Mouse (Mus musculus) frontal cortex, postnatal 25 days (tissue): Measurements from ENCODE around the gene Notch3.
"Not testable (repeated sequence)": the region's sequence is repeated elsewhere in the genome, so short reads cannot be mapped to it uniquely, and the experiment has no call there.

Source experiments
- DNase-seq, 2 experiments: peaks; one replicate each; pipeline ENCODE4 v3.0.0; 2022; ENCODE audit warnings: low spot score in 2 of 2

The Notch3 gene

DNA sequence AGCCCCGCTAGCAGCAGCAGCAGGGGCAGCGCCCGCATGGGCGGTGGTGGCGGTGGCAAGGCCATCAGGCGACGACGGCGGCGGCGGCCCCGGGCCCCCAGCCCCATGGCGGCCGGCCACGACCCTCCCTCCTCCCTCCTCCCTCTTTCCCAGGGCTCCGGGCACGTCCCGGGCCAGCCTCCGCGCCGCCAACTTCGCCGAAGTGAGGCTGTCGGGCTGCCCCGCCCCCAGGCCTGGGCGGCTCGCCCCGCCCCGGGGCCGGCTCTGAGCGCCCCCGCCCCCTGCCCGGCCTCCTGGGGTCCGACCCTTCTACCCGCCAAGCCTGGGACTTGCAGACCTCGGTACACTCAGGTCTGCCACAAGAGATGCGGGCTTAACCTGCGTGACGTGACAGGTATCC lies at the start of gene Notch3:
TSS of gene Notch3 (minus strand) at position 166 of the 400 bp plus-strand sequence.
- DNase-seq: no peak

DNA sequence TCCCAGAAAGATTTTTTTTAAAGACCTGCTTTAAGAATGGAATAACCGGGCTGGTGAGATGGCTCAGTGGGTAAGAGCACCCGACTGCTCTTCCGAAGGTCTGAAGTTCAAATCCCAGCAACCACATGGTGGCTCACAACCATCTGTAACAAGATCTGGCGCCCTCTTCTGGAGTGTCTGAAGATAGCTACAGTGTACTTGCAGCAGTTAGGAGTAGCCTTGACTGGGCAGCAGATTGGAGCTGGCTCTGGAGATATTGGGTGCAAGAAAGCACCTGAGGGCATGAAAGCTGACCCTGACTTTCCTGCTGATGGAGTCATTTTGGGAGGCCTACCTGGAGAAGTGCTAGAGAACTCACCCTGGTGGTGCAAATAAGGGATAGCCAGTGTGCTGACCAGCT lies 48.9 kb upstream of the Notch3 start:
- DNase-seq: not testable (repeated sequence)

DNA sequence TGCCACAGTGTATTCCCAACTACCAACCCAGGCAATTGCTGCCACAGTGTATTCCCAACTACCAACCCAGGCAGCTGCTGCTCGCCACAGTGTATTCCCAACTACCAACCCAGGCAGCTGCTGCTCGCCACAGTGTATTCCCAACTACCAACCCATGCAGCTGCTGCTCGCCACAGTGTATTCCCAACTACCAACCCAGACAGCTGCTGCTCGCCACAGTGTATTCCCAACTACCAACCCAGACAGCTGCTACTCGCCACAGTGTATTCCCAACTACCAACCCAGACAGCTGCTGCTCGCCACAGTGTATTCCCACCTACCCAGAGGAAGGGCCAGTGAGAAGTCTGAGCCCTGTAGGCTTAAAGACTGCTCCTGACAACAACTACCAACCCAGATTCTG lies 44.9 kb upstream of the Notch3 start:
- DNase-seq: not testable (repeated sequence)

DNA sequence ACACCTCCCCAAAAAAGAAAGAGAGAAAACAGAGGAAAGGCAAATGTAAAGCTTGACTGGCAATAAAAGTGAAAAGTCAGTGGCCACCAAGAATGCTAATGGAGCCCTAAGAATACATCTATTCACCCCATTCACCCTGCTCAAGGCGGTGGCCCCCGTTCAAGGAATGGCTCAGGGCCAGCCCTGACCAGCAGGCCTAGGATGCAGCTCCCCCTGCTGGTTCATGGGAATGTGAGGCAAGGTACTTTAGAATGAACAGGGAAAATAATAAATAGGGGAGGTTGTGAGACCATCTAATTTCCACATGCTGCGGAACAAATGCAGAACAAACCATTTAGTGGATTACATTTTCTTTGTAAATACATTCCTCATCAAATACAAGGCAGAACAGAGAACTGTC lies 43.1 kb upstream of the Notch3 start:
- peak; percentile 41 to 59 for DNase-seq

DNA sequence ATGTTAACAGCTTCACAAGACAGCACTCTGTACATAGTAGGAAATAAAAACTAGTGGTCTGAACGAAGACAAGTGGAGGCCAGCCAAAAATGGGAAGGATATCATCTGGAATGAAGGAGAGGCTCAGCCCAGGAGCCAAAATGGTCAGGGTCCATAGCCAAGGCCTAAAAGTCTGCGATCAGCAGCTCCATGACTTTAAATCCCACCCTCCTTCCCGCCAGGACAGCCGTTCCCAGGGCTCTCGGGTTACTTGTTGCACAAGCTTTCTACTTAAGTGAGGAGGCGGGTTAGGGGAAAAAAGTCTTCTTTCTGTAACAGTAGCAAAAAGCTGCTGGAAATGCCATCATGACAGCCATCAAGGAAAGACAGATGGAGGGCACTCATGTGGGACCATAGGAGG lies 42.5 kb upstream of the Notch3 start:
- DNase-seq: no peak

DNA sequence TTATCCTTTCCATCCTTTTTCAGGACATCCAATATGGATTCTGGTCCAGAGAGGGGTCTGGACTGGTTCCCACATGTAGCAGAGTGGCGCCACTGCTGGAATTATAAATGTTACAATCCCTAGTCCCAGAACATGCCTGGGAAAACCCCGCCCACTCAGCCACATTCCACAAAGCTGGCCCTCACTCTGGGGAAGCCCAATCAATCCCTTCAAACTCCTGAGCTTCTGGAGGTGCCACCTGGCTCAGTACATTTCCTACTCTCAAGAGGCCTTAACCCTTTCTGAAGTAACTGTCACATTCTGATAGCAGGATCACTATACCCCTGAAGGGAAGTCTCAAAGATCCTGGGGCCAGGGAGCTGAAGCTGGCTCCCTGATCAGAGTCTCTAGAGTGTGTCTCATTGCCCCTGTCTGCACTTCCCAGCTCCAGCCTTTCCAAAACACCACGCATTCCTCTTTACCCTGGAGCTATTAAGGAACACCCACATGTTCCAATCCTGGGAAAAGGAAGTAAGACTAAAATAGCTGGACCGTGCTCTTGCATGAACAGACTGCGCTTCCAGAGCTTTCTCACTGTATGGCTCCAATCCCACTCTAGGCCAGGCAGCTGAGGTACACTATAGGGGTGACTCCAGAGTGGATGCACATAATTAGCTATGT lies 41.1 kb upstream of the Notch3 start:
- no peak for DNase-seq

DNA sequence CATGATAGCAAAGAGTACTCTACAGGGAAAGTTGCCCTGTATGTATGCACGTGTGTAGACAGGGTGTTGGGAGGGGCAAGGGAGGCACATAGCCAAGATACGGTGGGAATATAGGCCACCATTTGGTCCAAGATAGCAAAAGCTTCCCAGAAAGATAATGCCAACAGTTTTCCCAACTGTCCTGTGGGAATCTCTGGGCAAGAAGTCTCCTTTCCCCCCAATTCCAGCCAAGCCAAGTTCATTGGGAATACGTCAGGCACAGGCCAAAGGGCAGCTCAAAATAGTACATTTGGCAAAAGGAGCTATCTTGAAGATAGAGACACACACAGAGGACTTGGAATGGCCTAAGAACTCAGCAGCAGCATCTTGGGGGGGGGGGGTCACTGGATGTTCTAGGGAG lies 38.7 kb upstream of the Notch3 start:
- DNase-seq: no peak

DNA sequence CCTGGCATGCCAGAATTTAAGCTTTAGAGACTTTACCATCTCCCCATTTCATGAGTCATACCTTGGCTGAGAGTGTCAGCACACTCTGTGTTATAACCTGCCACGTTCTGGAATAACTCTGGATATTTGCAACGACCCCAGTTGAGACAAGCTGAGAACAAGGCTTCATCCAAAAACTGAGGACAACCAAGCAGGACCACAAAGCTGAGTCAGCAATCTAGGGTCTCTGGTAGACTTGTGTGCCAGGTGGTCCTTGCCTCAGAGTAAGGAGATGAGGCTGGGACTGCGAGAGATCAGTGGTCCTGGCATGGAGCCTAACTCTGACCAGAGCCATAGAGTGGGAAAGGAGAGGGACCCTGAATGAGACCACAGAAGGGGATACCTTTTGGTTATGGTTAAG lies 36.3 kb upstream of the Notch3 start:
- DNase-seq: no peak

DNA sequence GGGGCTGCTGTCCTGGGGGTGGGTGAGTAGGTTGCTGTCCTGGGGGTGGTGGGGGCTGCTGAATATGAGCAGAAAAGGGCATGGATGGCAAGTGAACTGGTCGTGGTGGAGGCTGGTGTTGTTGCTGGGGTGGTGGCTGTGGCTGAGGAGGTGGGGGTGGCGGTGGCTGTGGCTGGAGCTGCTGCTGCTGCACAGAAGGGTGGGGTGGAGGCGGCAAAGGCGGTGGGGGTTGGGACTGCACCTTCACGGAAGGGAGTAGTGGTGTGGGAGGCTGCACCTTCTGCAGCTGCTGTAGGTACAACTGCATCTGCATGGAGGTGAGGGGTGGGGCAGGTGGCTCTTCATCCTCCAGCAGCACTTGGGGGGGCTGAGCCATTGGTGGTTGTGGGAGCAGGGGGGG lies 34.4 kb upstream of the Notch3 start:
- DNase-seq: no peak

DNA sequence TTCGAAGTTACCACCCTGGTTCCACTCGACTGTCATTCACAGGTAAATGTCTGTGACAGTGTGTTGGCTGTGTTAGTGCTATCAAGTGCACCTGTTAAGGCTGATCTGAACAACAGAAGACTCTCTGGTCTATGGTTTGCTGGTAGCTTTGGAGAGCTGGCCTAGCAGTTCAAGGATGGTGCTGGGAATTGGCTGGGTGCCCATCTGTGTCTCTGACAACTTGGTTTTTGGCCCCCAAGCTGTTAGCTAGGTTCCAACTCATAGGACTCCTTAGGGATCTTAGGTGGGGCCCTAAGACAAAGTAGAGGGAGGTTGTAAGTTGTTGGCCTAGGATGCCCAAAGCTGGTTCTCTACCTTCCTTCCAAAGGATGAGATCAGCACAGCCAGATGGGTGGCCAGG lies 33.1 kb upstream of the Notch3 start:
- DNase-seq: no peak

DNA sequence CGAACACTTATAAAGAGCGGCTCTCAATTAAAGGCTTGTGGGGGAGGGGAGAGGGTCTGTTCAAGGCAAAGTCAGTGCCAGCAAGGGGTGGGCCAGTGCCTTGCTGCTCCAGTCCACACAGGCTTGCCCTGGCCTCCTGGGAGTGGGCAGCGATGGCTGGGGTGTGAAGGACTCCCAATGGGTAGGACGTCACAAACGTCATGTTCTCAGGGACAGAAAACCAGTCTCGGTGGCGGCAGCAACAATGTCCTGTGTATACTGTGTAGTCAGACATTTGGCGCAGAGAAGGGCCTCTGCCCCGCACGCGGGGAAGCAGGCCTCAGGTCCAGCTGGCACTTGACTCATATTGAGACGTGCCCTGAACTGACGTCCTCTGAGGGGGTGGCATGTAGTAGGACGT lies 30.5 kb upstream of the Notch3 start:
- DNase-seq: no peak

DNA sequence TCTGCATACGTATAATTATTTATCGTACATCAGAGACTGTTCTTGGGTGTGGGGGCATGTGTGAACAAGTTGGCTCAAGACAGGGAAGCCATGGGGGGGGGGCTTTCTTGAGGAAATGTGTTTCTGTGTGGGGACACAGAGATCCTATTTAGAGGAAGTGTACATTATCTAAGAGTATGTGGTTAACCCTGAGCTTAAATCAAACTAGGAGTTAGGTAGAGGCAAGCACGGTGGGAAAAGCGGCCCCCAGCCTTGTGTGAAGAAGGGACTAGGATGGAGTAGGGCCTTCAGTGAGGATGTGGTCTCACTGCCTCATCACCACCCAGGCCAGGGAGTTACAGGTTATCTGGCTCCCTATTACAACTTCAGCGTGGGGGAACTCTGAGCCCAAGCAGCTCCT lies 29.1 kb upstream of the Notch3 start:
- DNase-seq: no peak

DNA sequence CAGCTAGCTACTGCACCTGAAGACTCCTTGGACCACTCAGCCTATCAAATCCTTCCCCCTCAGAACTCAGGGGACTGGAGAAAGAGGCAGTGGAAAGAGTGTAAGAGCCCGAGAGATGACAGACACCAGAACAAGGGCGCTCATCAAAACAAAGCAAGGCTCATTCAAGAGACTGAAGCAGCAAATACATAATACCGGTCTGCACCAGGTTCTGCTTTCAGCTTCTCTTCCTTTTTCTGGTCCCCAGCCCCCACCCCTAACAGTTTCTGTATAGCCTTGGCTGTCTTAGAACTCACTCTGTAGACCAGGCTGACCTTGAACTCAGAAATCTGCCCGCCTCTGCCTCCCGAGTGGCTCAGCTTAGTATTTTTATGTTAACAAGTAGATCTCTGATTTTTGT lies 26.4 kb upstream of the Notch3 start:
- no peak for DNase-seq

DNA sequence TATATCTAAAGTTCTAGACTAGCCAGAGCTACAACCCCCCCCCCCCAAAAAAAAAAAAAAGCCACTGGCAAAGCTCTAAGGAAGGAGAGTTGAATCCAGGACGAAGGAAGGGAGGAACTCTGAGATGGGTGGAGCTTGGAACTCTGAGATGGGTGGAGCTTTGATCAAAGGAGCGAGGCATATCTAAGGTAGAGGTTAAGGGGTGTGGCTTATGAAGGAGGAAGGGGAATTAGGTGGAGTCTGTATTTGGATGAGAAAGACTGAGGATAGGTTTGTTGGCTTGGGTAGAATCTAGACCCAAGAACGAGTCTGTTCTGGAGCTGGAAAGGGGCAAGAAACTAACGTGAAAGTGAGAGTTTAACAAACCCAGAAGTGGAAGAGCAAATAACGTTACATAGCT lies 23.2 kb upstream of the Notch3 start:
- DNase-seq: no peak

DNA sequence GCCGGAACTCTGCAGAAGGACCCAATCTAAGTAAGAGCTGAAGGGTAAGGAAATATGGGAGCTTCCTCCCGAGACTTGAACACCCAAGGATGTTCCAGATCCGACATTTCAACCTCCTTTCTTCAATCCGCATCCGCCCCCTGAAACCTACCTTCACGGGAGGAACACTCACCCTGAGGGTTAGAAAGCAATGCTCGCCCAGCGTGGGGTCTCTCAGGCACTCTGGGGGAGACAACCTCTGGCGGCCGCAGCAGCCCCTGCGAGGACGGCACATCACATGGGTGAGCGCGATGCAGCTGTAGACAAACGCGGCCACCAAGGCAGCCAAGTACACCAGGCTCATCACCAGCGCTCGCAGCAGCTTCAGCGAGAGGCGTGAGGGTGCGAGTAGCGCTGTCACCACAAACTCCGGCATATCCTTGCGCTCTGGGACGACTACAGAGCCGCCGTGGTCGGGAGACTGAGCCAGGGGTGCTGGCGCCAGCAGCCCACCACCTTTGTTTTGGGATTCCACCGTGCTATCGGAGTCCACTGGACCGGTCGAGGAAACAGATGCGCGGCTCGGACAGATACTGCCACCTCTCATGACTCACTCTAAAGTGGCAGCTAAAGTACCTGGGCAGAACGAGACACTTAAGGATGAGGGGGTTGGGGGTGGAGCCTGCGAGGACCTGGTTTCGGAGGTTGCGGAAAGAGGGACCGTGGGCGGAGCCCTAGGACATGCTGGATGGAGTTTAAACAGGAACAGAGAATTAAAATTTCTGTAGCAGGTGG lies 22.4 kb upstream of the Notch3 start, which contains the start of gene Ephx3:
TSS of gene Ephx3 (minus strand) at position 687 of the 774 bp plus-strand sequence.
- no peak for DNase-seq

DNA sequence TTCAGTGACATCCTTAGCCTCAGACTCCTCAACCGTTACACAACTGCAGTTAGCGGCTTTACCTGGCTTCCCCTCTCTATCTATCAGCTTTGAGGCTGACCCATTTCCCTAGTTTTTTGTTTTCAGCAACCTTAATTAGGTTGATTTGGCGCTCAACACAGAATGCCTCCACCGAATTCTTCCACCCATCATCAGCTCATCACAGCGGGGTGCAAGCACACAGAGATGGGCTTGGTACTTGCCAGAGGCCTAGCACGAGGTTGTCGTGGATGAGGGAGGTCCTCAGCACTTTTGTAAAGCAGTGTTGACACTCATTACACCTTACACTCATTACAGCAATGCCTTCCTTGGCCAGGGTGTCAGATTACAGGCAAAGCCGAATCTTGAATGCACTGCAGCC lies 16.4 kb upstream of the Notch3 start:
- DNase-seq: no peak

DNA sequence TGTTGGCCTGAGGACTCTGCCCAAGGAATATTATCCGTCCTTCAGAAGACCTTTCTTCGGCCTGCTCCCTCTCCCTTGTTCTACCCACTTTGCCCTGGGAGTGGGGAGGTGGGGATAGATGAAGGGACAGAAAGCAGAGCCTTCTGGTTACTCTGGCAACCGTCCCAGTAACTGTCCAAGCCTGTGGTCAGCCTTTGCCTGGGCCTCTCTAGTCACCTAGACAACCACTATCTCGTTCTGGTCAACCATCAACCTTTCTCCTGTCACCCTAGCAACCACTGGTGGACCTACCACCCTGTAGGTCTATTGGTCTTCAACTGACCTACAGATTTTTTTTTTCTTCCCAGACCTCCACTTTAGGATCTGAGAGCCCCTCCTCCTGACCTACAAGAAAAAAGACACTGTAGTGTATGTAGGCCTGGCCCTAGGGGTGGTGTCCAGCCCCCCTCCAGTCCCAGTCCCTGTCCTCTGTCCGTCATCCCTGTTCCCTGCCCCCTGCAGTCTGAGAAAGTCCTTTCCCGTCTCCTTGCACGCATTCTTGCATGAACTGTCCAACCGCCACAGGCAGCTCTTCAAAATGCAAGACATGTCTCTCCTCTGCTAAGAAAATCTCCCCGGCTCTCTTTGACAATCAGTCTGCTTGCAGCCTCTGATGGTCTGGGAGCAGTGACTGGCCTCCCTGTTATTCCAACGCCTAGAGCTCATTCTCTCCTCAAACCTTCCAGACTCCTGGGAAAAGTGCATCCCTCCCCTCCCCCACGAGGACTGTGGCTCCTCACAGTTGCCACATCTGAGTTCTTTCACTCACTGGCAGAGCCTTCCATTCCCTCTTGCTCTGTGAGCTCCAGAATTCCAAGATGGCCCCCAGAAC lies 13.2 kb upstream of the Notch3 start:
- DNase-seq: no peak

DNA sequence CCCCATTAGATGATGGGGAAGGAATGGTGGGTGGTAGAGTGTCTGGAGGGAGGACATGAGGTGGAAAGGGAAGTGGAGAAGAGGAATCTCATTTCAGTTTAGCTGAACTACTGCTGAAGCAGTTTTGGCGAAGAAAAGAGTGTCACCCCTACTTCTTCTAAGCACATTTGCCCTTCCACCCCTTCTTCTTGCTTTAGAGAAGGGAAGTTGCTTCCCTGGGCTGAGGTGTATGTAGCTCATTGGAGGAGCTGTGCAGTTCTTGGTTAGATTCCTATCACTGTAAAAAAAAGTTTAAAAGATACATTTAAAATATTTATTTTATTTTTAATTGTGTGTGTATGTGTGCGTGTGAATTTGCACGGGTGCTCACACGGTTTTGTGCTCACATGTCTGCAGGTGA lies 10.3 kb upstream of the Notch3 start:
- no peak for DNase-seq

DNA sequence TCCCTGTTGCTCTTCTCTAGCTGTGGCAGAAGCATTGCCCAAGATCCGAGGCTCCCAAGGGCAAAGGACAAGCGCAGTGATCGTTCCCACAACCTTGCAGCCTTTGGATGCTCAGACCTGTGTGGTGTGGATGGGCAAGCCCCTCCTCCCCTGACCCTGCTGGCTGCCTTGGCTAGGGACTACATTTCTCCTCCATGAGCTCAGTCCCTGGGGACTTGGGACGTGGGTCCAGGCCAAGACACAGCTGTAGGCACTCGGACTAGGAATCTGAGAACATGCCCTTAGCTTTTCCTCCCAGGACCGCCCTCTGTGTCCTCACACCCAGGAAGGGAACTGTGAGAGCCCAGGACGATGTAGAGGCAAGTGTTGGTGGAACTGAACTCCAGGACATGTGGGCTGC lies 6.5 kb upstream of the Notch3 start:
- DNase-seq: no peak

DNA sequence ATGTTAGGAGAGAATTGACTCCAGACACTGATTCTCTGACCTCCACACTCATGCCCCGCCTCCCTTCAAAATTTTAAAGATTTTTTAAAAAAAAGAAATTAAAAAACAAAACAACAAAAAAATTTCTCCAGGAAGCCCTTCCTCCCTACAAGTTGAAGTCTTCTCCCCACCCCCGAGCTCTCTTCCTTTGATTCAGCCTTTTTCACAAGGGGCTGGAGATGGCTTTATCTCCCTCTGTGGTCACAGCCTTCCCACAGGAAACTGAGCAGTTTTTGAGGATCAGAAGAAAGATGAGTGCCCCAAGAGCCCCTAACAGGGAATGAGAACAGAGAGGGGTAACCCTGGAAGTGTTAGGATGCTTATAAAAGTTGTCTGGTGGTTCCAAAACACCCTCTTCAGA lies 5.8 kb upstream of the Notch3 start:
- DNase-seq: no peak

DNA sequence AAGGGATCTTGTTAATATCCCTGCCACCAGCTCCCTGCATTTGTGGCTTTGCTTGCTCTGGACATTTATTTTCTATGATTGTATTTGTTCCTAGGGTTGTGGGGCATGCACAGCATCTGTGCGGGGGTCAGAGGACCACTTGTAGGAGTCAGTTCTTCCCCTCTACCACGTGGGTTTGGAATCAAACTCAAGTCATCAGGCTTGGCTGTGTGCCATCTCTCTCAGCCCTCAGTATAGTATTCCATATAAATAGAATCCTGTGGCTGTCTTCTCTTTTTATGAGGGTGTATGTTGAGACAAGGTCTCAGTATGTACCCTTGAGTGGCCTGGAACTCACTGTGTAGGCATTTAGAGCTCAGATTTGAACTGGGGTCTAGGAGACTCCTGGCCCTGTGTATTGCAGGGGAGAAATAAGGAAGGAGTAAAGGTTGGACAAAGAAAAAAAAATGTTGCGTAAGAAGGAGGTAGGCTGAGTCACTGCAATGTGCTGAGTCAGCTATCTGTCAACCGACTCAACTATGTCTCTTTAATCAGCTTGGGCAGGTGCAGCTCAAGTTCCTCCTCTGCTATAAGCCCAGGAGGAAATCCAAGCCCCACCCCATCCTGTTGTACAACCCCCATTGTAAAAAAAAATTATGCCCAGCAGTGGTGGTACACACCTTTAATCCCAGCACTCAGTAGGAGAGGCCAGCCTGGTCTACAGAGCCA lies 3.0 kb upstream of the Notch3 start:
- DNase-seq: no peak
